7 mouse cellular contexts compared by ENCODE assay signal in the genomic region with DNA sequence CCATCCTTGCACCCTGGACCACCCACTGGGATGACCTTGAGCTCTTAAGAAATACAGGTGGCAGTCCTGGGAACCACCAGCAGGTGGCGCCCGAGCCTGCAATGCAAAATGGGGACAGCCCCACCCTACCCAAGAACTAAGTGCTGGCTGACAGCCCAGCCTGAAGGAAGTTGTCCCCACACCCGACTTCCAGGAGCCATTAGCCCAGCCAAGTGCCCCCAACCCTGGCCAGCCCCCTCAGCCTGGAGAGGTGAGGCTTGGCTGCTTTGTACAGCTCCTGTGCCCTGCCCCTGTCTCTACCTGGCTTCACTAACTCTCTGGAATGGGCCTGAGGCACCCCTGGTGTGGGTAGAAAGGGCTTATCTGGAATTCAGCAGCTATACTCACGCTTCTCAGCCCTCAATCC. TPM values are rescaled to one million over a fixed set of nuclear protein-coding genes. Genes with fewer than 3 reads are reported as not detected.
DNase-seq lines count a peak whose midpoint lies in the region; ATAC-seq and TF ChIP-seq lines count a peak whose summit lies in the region.

No protein-coding gene starts in this region.

- H3K36me3 ChIP-seq in embryonic facial prominence, embryonic 11.5 days (replicated peaks; ENCODE audit: control insufficient read depth, insufficient read depth, low read depth, low read length): no peaks in the 10 kb centered on the region; the same call in 1 of the 2 replicates
- H3K36me3 ChIP-seq in kidney, adult 2 months (ENCODE audit: control insufficient read depth, insufficient read depth, low read length): no peaks in the 10 kb centered on the region
- H3K36me3 ChIP-seq in limb, embryonic 12.5 days: peaks cover 34% of the 10 kb centered on the region; the same call in 1 of the 2 replicates
- no peaks in the 10 kb centered on the region; the same call in 1 of the 2 replicates for H3K36me3 ChIP-seq in midbrain, embryonic 15.5 days (replicated peaks)

- no peak overlapping the region for H3K27ac ChIP-seq in embryonic facial prominence, embryonic 11.5 days (replicated peaks; ENCODE audit: low read depth, low read length)
- peak overlapping the region; percentile 78 for H3K27ac ChIP-seq in kidney, adult 2 months (ENCODE audit: insufficient read depth, low read depth, low read length)
- H3K27ac ChIP-seq in limb, embryonic 12.5 days: 0 out of 2 replicates have a peak overlapping the region, but pooled peaks have one; percentile 1
- H3K27ac ChIP-seq in midbrain, embryonic 15.5 days: no peak overlapping the region

- H3K4me2 ChIP-seq in embryonic facial prominence, embryonic 11.5 days (ENCODE audit: low read depth, low read length): no peak overlapping the region
- no peak overlapping the region for H3K4me2 ChIP-seq in limb, embryonic 12.5 days
- H3K4me2 ChIP-seq in midbrain, embryonic 15.5 days: no peak overlapping the region

- TF ChIP-seq POLR2A in kidney, adult 2 months (IDR thresholded peaks at IDR 0.05; ENCODE audit: low read depth, low read length): no peak

- peak; percentile 93 for DNase-seq in adrenal gland, postnatal 14 days
- DNase-seq in embryonic facial prominence, embryonic 11.5 days (ENCODE audit: low spot score): peak; percentile 90
- DNase-seq in heart, adult 18-20 months: peak; percentile 90 to 96
- DNase-seq in kidney, adult 2 months: peak; percentile 94
- peak; percentile 94 for DNase-seq in spleen, postnatal 10 days (ENCODE audit: low spot score in 2 of 2)

- 0 out of 2 replicates have a peak, but pooled peaks have one; percentile 3 for ATAC-seq in embryonic facial prominence, embryonic 11.5 days (replicated peaks; ENCODE audit: insufficient number of reproducible peaks, low FRiP score, low TSS enrichment, low read depth)
- ATAC-seq in limb, embryonic 12.5 days (ENCODE audit: insufficient number of reproducible peaks, insufficient read depth, low FRiP score, low TSS enrichment, low read depth): no peak; the same call in 1 of the 2 replicates
- ATAC-seq in midbrain, embryonic 15.5 days (replicated peaks): peak; percentile 28

- no peak overlapping the region for H3K9ac ChIP-seq in embryonic facial prominence, embryonic 11.5 days (replicated peaks; ENCODE audit: low read length)
- no peak overlapping the region for H3K9ac ChIP-seq in limb, embryonic 12.5 days (replicated peaks)
- H3K9ac ChIP-seq in midbrain, embryonic 15.5 days: no peak overlapping the region; the same call in 1 of the 2 replicates

- H3K4me1 ChIP-seq in embryonic facial prominence, embryonic 11.5 days (ENCODE audit: control insufficient read depth, insufficient read depth, low read length): peaks cover 26% of the 10 kb centered on the region
- H3K4me1 ChIP-seq in kidney, adult 2 months (ENCODE audit: control insufficient read depth, insufficient read depth, low read length): peaks cover 19% of the 10 kb centered on the region
- H3K4me1 ChIP-seq in limb, embryonic 12.5 days (replicated peaks): peaks cover 57% of the 10 kb centered on the region
- peaks cover 32% of the 10 kb centered on the region for H3K4me1 ChIP-seq in midbrain, embryonic 15.5 days

- 13% methylated on average over 4 of the region's 4 CpGs for whole genome bisulfite sequencing in embryonic facial prominence, embryonic 11.5 days
- WGBS in kidney, adult 2 months: 6% methylated on average over 4 of the region's 4 CpGs
- 4% methylated on average over 4 of the region's 4 CpGs for WGBS in limb, embryonic 12.5 days
- 8% methylated on average over 4 of the region's 4 CpGs for WGBS in midbrain, embryonic 15.5 days

- no peak overlapping the region for H3K4me3 ChIP-seq in embryonic facial prominence, embryonic 11.5 days (ENCODE audit: low read depth, low read length)
- no peak overlapping the region for H3K4me3 ChIP-seq in kidney, adult 2 months (ENCODE audit: insufficient read depth, low read depth, low read length)
- H3K4me3 ChIP-seq in limb, embryonic 12.5 days (replicated peaks): no peak overlapping the region
- H3K4me3 ChIP-seq in midbrain, embryonic 15.5 days: no peak overlapping the region

- TF ChIP-seq CTCF in kidney, adult 2 months (conservative IDR thresholded peaks at IDR 0.05; ENCODE audit: insufficient read depth, insufficient read length, low read depth, low read length): peak; percentile 88

- H3K27me3 ChIP-seq in embryonic facial prominence, embryonic 11.5 days (ENCODE audit: control insufficient read depth, insufficient read depth, low read length): no peaks in the 10 kb centered on the region; the same call in 1 of the 2 replicates
- no peaks in the 10 kb centered on the region for H3K27me3 ChIP-seq in kidney, adult 2 months (replicated peaks; ENCODE audit: control insufficient read depth, insufficient read depth, low read length)
- H3K27me3 ChIP-seq in limb, embryonic 12.5 days: peaks cover 6% of the 10 kb centered on the region
- H3K27me3 ChIP-seq in midbrain, embryonic 15.5 days (replicated peaks): no peaks in the 10 kb centered on the region

- no peaks in the 10 kb centered on the region for H3K9me3 ChIP-seq in embryonic facial prominence, embryonic 11.5 days (replicated peaks; ENCODE audit: control insufficient read depth, low read length)
- H3K9me3 ChIP-seq in limb, embryonic 12.5 days: no peaks in the 10 kb centered on the region
- no peaks in the 10 kb centered on the region for H3K9me3 ChIP-seq in midbrain, embryonic 15.5 days

RNA-seq across cellular contexts. Expression of gene Ptger1, which starts 4.1 kb away (rescaled TPM):
- 0.98 and 1.4 TPM in 2 replicates for total RNA-seq in adrenal gland, postnatal 14 days (2021)
- polyA plus RNA-seq in embryonic facial prominence, embryonic 11.5 days (2014; fragmentation: Nextera tagmentation; extraction: Ambion mirVana): 0.27 and 1.9 TPM in 2 replicates
- total RNA-seq in heart, adult 18-20 months (2021): under 1 TPM; 0.07 to 0.41 TPM
- 21.8 and 23.3 TPM in 2 replicates for polyA plus RNA-seq in kidney, adult 2 months (2012; rRNA removed)
- polyA plus RNA-seq in limb, embryonic 12.5 days (2016; fragmentation: Nextera tagmentation; extraction: Ambion mirVana): 0.63 and 0.90 TPM in 2 replicates
- polyA plus RNA-seq in midbrain, embryonic 15.5 days (2015; fragmentation: Nextera tagmentation; extraction: Ambion mirVana): 0.92 and 1.7 TPM in 2 replicates

RNA-seq across cellular contexts. Expression of gene Gipc1, which starts 9.9 kb away (rescaled TPM):
- 39.6 and 47.5 TPM in 2 replicates for total RNA-seq in adrenal gland, postnatal 14 days (2021)
- 169 and 177 TPM in 2 replicates for polyA plus RNA-seq in embryonic facial prominence, embryonic 11.5 days (2014; fragmentation: Nextera tagmentation; extraction: Ambion mirVana)
- total RNA-seq in heart, adult 18-20 months (2021): 10 to 100 TPM; 23.1 to 27.3 TPM
- 57.6 and 66.6 TPM in 2 replicates for polyA plus RNA-seq in kidney, adult 2 months (2012; rRNA removed)
- polyA plus RNA-seq in limb, embryonic 12.5 days (2016; fragmentation: Nextera tagmentation; extraction: Ambion mirVana): 179 and 185 TPM in 2 replicates
- polyA plus RNA-seq in midbrain, embryonic 15.5 days (2015; fragmentation: Nextera tagmentation; extraction: Ambion mirVana): 128 and 132 TPM in 2 replicates

RNA-seq across cellular contexts. Expression of gene Pkn1, which starts 36.6 kb away (rescaled TPM):
- 125 and 151 TPM in 2 replicates for total RNA-seq in adrenal gland, postnatal 14 days (2021)
- polyA plus RNA-seq in embryonic facial prominence, embryonic 11.5 days (2014; fragmentation: Nextera tagmentation; extraction: Ambion mirVana): 20.6 and 21.5 TPM in 2 replicates
- 10 to 100 TPM; 51.1 to 52.7 TPM for total RNA-seq in heart, adult 18-20 months (2021)
- 81.9 and 98.1 TPM in 2 replicates for polyA plus RNA-seq in kidney, adult 2 months (2012; rRNA removed)
- 36.8 and 37.4 TPM in 2 replicates for polyA plus RNA-seq in limb, embryonic 12.5 days (2016; fragmentation: Nextera tagmentation; extraction: Ambion mirVana)
- 31.7 and 31.9 TPM in 2 replicates for polyA plus RNA-seq in midbrain, embryonic 15.5 days (2015; fragmentation: Nextera tagmentation; extraction: Ambion mirVana)

RNA-seq across cellular contexts. Expression of gene Ddx39, which starts 52.6 kb away (rescaled TPM):
- 31.2 and 32.9 TPM in 2 replicates for total RNA-seq in adrenal gland, postnatal 14 days (2021)
- polyA plus RNA-seq in embryonic facial prominence, embryonic 11.5 days (2014; fragmentation: Nextera tagmentation; extraction: Ambion mirVana): 191 and 195 TPM in 2 replicates
- 10 to 100 TPM; 15.2 to 15.9 TPM for total RNA-seq in heart, adult 18-20 months (2021)
- polyA plus RNA-seq in kidney, adult 2 months (2012; rRNA removed): 25.1 and 28.7 TPM in 2 replicates
- 155 and 164 TPM in 2 replicates for polyA plus RNA-seq in limb, embryonic 12.5 days (2016; fragmentation: Nextera tagmentation; extraction: Ambion mirVana)
- polyA plus RNA-seq in midbrain, embryonic 15.5 days (2015; fragmentation: Nextera tagmentation; extraction: Ambion mirVana): 107 and 113 TPM in 2 replicates

RNA-seq across cellular contexts. Expression of gene Dnajb1, which starts 54.4 kb away (rescaled TPM):
- 28.5 and 38.3 TPM in 2 replicates for total RNA-seq in adrenal gland, postnatal 14 days (2021)
- 54.4 and 61.4 TPM in 2 replicates for polyA plus RNA-seq in embryonic facial prominence, embryonic 11.5 days (2014; fragmentation: Nextera tagmentation; extraction: Ambion mirVana)
- total RNA-seq in heart, adult 18-20 months (2021): 10 to 100 TPM; 20.0 to 22.3 TPM
- polyA plus RNA-seq in kidney, adult 2 months (2012; rRNA removed): 32.2 and 33.2 TPM in 2 replicates
- polyA plus RNA-seq in limb, embryonic 12.5 days (2016; fragmentation: Nextera tagmentation; extraction: Ambion mirVana): 68.4 and 72.8 TPM in 2 replicates
- 65.2 and 65.5 TPM in 2 replicates for polyA plus RNA-seq in midbrain, embryonic 15.5 days (2015; fragmentation: Nextera tagmentation; extraction: Ambion mirVana)

Comparison
In these comparisons a context has a peak if more than half of its experiments do, and no peak if none do; other contexts are left out.
1. H3K27ac ChIP-seq: peak in kidney, adult 2 months (single experiment) and limb, embryonic 12.5 days (single experiment); none in embryonic facial prominence, embryonic 11.5 days (single experiment) and midbrain, embryonic 15.5 days (single experiment).
2. Peak in every context shown above with its lines, with median percentiles within 50 percentile points of each other: DNase-seq.